Mouse (Mus musculus): ENCODE measurements around the gene Fzd1.

Fzd1 gene

DNA sequence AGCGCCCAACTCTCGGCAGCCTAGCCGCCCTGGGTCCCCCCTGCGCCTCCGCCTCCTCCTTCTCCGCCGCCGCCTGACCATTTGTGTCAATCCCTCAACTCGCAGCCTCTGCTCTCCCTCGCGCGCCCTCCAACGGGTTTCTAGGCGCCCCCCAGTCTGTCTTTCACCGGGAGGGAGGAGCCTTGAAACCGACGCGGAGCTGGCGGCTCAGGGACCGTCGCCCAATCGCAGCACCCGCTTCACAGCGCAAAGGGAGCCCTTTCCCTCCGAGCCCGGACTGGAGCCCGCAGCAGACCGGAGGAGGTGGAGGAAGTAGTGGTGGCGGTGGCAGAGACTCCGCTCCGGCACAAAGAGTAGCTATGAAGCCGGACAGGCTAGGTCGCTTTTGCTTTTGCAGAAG, at the start of gene Fzd1:
TSS of gene Fzd1 (minus strand) at position 134 of the 400 bp plus-strand sequence.
- DNase-seq, result peak; percentile 93 to 94

GRCm38 (mm10) chr5:4805228-4805627, 47.4 kb upstream of the Fzd1 start:
- peak; percentile 20 to 28 for DNase-seq

- DNase-seq, result no peak
Measured at GRCm38 (mm10) chr5:4803708-4804107, 45.9 kb upstream of the Fzd1 start.

- DNase-seq, result no peak
Measured at GRCm38 (mm10) chr5:4801971-4802370, 44.1 kb upstream of the Fzd1 start.

DNA sequence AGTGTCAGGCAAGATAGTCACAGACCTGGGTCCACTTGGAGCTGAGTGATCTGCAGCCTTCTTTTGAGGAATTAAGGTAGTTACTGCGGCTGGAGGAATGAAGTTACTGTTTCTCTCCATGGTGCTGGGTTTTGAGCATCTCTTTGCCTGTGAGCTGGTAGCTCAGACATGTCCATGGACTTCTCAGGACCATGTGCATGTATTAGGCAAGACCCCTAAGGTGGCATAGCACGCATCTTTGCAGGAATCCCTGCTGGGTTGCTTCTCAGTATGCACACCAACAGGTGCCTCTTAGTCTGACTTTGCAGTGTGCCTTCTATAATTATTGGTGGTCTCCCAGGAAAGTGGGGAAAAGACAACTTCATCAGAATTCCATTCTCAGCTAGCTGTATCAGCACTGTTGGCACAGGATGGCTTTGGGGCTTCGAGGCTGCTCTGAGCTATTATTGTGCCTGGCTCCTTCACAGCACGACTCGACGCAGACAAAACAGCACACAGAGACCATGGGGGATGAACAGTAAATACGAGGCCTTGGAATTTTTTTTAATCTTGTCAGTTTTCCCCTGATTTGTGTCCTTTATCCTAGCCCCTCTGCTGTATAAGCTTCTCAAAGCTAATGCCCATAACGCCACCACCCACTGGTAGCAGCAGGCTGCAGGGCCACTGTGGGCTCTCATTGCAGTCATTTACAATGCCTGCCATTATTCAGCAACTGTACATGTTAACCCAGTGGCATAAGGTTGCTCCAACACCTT, 43.4 kb upstream of the Fzd1 start:
- DNase-seq, result no peak

DNA sequence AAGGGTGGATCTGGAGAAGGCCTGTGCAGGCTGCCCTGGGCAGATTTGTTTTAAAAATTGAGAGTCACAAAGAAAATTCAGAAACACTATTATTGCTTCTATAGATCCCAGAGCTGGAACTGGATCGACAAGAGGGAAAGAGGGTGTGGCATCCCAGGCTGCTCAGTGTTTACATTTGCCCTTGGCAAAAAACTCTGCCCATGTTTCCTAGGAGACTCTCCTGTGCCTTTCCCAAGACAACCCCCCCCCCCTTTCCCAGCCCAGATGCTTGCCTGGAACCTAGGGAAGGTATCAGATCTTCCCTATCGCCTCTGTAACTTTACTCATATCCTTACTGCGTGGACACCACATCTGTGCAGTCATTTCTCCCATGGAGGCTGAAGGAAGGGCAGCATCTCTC, 33.4 kb upstream of the Fzd1 start:
- no peak for DNase-seq

- no peak for DNase-seq
Measured at GRCm38 (mm10) chr5:4790265-4790664, 32.4 kb upstream of the Fzd1 start.

GRCm38 (mm10) chr5:4788484-4788883, 30.6 kb upstream of the Fzd1 start:
- no peak for DNase-seq

DNA sequence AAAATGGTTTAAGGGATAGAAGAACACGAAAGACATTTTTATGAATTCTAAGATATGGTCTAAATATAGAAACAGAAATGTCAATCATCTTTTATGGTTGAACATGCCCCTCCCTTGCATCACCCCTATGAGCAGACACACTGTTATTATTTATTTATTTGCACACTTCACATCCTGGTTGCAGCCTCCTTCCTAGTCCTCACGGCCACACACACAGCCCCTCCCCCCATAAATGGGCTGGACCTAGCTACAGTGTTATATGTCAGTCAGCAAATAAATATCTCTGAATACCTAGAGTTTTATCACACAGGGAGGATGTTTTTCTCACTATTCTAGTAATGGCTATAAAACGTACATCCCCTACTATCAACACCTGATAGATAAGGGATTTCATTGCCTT, 29.0 kb upstream of the Fzd1 start:
- DNase-seq, result no peak

- no peak for DNase-seq
Measured at GRCm38 (mm10) chr5:4778274-4778673, 20.4 kb upstream of the Fzd1 start.

GRCm38 (mm10) chr5:4776495-4776894, 18.7 kb upstream of the Fzd1 start:
- DNase-seq, result no peak

- no peak for DNase-seq
Measured at GRCm38 (mm10) chr5:4773090-4773772, 15.4 kb upstream of the Fzd1 start.

GRCm38 (mm10) chr5:4770609-4771008, 12.8 kb upstream of the Fzd1 start:
- no peak for DNase-seq

DNA sequence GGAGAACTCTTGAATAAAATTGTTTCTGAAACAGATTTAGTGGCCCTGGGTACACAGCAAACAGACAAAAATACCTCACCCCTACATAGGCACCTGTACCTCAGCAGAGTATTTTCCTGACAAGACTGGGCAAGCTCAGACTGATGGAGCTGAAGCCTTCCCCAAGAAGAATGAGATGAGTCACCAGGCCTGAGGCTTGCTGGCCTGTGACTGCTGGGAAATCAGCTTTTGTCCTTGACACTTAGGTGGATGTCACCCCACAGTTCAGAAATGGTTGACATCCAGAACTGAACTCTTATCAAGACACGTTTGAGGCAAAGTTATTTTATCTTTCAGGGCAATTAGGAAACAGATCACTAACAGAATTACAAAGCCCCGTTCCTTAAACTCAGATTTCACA, 10.1 kb upstream of the Fzd1 start:
- DNase-seq, result no peak

DNA sequence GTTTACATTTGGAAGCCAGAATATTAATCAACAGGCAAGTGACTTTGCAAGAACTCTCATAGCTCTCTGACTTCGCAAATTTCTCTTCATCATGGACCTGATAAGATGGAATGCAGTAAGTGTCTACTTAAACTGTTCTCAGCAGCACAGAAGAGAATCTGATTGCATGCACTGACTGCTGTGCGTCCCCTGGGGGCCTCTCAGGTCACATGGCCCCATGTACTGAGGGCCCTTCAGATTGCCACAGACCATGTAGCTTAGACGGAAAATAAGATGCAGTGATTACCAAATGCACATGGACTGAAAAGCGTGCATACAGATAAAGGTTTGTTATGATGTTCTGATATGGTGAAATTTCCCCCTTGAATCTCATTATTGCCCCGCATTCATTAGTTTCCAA, 8.9 kb upstream of the Fzd1 start:
- no peak for DNase-seq

- DNase-seq, result peak; percentile 8 to 64
Measured at GRCm38 (mm10) chr5:4761891-4762290, 4.1 kb upstream of the Fzd1 start.

DNA sequence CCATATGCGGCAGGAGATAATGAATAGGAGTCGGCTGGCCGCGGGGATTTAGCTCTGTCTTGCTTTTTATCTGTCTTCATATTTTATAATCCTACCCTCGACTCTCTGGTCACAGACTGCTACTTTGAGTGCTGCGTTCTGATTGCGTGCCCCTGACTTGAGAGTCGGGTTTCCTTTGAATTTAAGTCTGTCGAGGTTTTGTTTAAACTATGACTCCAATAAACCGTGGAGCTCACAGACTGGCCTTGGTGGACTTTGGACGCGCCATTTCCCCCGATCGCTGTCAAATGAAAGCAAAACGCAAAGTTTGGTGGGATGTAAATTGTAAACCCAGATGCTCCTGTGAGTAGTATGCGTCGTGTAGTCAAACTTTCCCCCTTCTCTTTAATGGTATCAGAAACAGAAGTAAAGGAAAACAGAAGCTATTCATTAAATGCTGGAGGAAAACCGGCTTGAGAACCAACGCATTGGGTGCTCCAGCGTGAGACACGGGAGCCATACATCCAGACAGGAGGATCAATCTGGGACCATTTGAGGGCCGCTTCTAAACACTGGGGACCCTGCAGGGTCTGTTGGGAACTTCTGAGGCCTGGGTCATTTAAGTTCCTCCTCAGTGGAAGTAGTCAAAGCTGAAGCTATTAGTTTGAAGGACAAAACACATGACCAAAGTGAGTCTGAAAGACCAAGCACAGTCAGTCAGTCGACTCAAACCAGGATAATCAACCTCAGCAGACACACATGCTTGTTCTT, 671 bp upstream of the Fzd1 start:
- peak; percentile 55 to 60 for DNase-seq

GRCm38 (mm10) chr5:4756871-4757711, 744 bp downstream of the Fzd1 start:
- peak; percentile 59 to 72 for DNase-seq

DNA sequence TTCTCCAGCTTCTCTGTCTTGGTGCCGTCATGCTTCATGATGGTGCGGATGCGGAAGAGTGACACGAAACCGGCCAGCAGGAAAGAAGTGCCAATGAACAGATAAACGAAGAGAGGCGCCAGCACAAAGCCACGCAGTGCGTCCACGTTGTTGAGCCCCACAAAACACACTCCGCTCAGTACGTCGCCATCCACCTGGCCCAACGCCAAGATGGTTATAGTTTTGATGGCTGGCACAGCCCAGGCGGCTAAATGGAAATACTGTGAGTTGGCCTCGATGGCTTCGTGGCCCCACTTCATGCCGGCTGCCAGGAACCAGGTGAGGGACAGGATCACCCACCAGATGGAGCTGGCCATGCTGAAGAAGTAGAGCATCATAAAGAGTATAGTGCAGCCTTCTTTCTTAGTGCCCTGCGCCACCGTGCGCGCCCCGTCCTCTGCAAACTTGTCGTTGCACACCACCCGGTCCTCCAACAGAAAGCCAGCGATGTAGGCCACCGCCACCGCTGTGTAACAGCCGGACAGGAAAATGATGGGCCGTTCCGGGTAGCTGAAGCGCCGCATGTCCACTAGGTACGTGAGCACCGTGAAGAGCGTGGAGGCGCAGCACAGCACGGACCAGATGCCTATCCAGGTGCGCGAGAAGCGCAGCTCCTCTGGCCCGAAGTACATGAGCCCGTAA, 1.7 kb downstream of the Fzd1 start:
- DNase-seq, result peak in 1 of 2 experiments; percentile 36

DNA sequence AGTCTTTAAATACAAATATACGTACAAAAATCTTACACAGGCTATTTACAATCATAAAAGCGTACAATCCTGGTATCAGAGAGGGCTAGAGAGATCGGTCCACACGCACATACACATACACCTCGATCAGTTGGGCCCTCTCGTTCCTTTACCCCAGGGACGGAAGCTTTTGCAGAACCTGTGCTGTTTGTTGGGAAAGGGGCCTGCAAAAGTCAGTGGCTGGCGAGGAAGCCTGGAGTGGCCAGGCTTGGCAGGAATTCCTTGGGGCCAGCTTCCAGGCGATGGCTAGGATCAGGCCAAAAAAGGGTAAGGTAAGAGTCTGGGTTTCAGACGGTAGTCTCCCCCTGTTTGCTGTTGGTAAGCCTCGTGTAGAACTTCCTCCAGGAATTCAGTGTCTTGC, 2.5 kb downstream of the Fzd1 start:
- DNase-seq, result no peak

- peak; percentile 31 to 40 for DNase-seq
Measured at GRCm38 (mm10) chr5:4754701-4755281, 3.0 kb downstream of the Fzd1 start.

- no peak for DNase-seq
Measured at GRCm38 (mm10) chr5:4753161-4753560, 4.7 kb downstream of the Fzd1 start.
